Mouse (Mus musculus) heart, embryonic 15.5 days (tissue): ENCODE measurements around the gene Chpf2. TPM values are rescaled to one million over a fixed set of nuclear protein-coding genes. Genes with fewer than 3 reads are reported as not detected.

Experiments used
- ATAC-seq: fragments of 200-750 bp; cut with Nextera tagmentation; replicated peaks from 2 replicates; pipeline ENCODE4 v1.8.0; 2017; ENCODE audit warnings: low read depth, moderate TSS enrichment; ENCODE audit not compliant: insufficient number of reproducible peaks, insufficient read depth, low FRiP score
- H3K27ac ChIP-seq: fragments of 300-500 bp; sonication (generic); 2 replicates; pipeline ENCODE4 v1.5.1; 2015; ENCODE audit warnings: mild to moderate bottlenecking, inconsistent platforms
- H3K27me3 ChIP-seq: fragments of 300-500 bp; sonication (generic); 2 replicates; pipeline ENCODE4 v1.6.1; 2015; ENCODE audit warnings: inconsistent platforms
- H3K36me3 ChIP-seq: fragments of 300-500 bp; sonication (generic); 2 replicates; pipeline ENCODE4 v1.6.1; 2015; ENCODE audit warnings: mild to moderate bottlenecking, inconsistent platforms
- H3K4me1 ChIP-seq: fragments of 300-500 bp; sonication (generic); replicated peaks from 2 replicates; pipeline ENCODE4 v1.6.1; 2015; ENCODE audit warnings: inconsistent platforms
- H3K4me2 ChIP-seq: fragments of 300-500 bp; sonication (generic); 2 replicates; pipeline ENCODE4 v1.6.1; 2015; ENCODE audit warnings: inconsistent platforms, mild to moderate bottlenecking, moderate library complexity
- H3K4me3 ChIP-seq: fragments of 300-500 bp; sonication (generic); 2 replicates; pipeline ENCODE4 v1.5.1; 2015; ENCODE audit warnings: mild to moderate bottlenecking, inconsistent platforms
- H3K9ac ChIP-seq: fragments of 300-500 bp; sonication (generic); 2 replicates; pipeline ENCODE4 v1.6.1; 2015; ENCODE audit warnings: mild to moderate bottlenecking, inconsistent platforms
- H3K9me3 ChIP-seq: fragments of 300-500 bp; sonication (generic); replicated peaks from 2 replicates; pipeline ENCODE4 v1.6.1; 2016; ENCODE audit warnings: inconsistent platforms
- WGBS: fragments of 180-500 bp; shearing (Covaris S2); methylation state at CpG from one replicate; pipeline ENCODE4 v1.1.7; 2015; ENCODE audit warnings: mixed read lengths; 5-methylcytosine and 5-hydroxymethylcytosine counted together
- polyA plus RNA-seq: library from polyadenylated mRNA; unstranded; fragments of >200 nt; fragmentation: Nextera tagmentation; extraction: Ambion mirVana; gene quantifications from 2 replicates; pipeline ENCODE4 v1.2.1, GENCODE M21; 2015

The Chpf2 gene
- polyA plus RNA-seq, 1 experiment from 2014 or later, result 13.1 TPM

- peaks cover 15% of the 10 kb centered on the region; the same call in 1 of the 2 replicates for H3K27me3 ChIP-seq
- H3K27ac ChIP-seq, result no peak within 1 kb of the TSS
- WGBS, result 71% methylated on average over 2 of the region's 2 CpGs
- H3K36me3 ChIP-seq, result no peaks in the 10 kb centered on the region
- no peaks in the 10 kb centered on the region for H3K9me3 ChIP-seq
- H3K4me3 ChIP-seq, result no peak within 1 kb of the TSS
- H3K4me2 ChIP-seq, result no peak within 1 kb of the TSS
- no peak within 1 kb of the TSS for H3K9ac ChIP-seq
- H3K4me1 ChIP-seq, result 0 out of 2 replicates have a peak, but pooled peaks cover 2% of the 10 kb centered on the region
- ATAC-seq, result no peak
These were observed 29.8 kb upstream of the Chpf2 start, which contains the start of gene 4931409K22Rik for GRCm38 (mm10) chr5:24556709-24557108. TSS of gene 4931409K22Rik (minus strand) at chr5:24556809.

DNA sequence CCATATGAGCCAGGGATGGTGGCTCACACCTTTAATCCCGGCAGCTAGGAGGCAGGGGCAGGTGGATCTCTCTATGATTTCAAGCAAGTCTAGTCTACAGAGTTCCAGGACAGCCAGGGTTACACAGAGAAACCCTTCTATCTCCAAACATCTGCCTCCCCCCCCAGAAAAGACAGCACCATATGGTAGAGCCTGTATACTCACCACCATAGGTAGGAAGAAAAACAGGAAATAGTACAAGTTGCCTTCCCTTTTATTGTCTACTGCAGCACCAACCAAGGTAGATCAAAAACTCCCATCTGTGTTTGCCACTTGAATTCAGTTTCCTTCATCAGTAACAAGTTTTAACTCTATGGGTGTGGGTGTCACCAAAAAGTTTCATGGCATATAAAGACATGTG, 10.6 kb upstream of the Chpf2 start:
- Histone ChIP-seq H3K9ac (no peak overlapping the region), H3K36me3 (peaks cover 44% of the 10 kb centered on the region), H3K4me3 (peak overlapping the region; percentile 85), H3K4me1 (peaks cover 14% of the 10 kb centered on the region), H3K27me3 (no peaks in the 10 kb centered on the region), H3K4me2 (peak overlapping the region; percentile 84), H3K9me3 (no peaks in the 10 kb centered on the region), H3K27ac (no peak overlapping the region)
- WGBS, result 81% methylated on average over 1 of the region's 1 CpGs
- no peak for ATAC-seq

- H3K9ac ChIP-seq, result peak overlapping the region; percentile 78
- peak overlapping the region; percentile 82 for H3K27ac ChIP-seq
- H3K4me3 ChIP-seq, result peak overlapping the region; percentile 85
- ATAC-seq, result peak; percentile 20; the same call in 1 of the 2 replicates
- no peaks in the 10 kb centered on the region for H3K27me3 ChIP-seq
- no peaks in the 10 kb centered on the region for H3K9me3 ChIP-seq
- H3K36me3 ChIP-seq, result peaks cover 36% of the 10 kb centered on the region
- H3K4me2 ChIP-seq, result peak overlapping the region; percentile 84
- WGBS, result under 1% methylated on average over 32 of the region's 32 CpGs
- H3K4me1 ChIP-seq, result peaks cover 14% of the 10 kb centered on the region
These were observed 9.7 kb upstream of the Chpf2 start for GRCm38 (mm10) chr5:24576801-24577182.

DNA sequence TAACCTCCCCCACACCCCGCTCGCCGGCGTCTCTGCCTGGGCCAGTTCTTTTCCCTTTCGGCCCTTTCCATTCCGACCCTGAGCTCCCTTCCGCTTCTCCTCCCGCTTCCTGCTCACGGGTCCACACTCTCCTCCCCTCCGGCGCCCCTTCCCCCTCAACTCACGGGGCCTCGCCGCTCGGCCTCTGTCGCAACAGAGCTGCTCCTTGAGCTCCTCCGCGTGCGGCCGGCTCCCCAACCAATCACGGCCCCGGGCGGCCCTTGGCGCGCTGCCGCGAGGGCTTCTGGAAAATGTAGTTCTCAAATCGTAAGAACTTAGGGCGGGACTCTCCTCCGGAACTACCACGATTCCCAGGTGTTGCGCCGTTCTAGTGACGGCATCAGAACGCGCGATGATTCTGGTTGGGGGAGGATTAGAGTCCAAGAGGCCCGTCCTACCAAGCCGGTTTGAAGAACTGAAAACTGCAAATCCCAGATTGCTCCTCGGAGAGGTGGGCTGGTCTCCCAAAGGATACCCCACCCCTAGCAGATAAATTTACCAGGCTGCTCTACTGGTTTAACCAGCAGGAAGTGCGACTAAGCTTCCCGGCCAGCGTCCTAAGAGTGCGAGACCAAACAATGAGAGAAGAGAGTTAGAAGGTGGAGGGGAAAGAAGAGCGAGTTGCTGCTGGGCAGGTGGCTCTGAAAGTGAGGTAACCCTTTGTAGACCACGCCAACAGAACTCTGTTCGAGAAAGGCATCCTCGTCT, 9.2 kb upstream of the Chpf2 start, which contains the start of gene Abcf2:
Gene Abcf2 (minus strand): TSS at position 285 of the 747 bp plus-strand sequence.
- peak; percentile 97 for ATAC-seq
- peak within 1 kb of the TSS; percentile 83 for H3K27ac ChIP-seq

DNA sequence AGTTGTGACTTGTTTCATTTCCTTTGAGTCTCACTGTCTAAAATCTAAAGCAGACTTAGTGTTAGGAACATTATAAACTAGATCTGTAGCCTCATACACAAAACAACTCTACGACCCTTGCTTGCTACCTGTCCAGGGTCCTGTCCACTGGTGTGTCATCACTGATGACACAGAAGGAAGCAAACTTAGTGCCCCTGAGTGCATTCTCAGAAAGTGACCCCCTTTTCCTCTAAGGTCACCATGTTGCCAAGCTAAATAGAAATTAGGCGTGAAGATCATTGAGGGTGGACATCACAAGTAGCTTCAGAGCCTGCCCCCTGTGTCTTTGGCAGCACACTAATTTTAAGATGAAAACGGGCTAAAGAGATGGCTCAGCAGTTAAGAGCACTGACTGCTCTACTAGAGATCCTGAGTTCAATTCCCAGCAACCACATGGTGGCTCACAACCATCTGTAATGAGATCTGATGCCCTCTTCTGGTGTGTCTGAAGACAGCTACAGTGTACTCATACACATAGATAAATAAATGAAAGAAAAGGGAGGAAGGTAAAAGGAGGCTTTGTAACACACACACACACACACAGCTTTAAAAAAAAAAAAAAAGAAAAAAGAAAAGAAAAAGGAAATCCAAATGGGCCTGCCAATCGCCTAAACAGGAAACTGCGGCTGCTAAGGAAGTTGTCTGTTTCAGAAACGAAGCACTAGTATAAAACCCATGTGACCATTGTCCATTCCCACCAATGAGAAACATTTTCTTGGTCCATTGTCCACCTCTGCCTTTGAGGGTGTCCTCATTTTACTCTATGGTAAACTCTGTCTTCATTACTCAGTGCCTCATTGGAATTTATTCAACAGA, 8.2 kb upstream of the Chpf2 start:
- WGBS, result 56% methylated on average over 6 of the region's 6 CpGs
- Histone ChIP-seq H3K4me2 (peak overlapping the region; percentile 84), H3K27me3 (no peaks in the 10 kb centered on the region), H3K9me3 (no peaks in the 10 kb centered on the region), H3K4me3 (peak overlapping the region; percentile 85), H3K9ac (peak overlapping the region; percentile 40), H3K4me1 (peaks cover 14% of the 10 kb centered on the region), H3K27ac (peak overlapping the region; percentile 83), H3K36me3 (peaks cover 20% of the 10 kb centered on the region)
- ATAC-seq, result no peak

More for the DNA sequence above, 9.2 kb upstream of the Chpf2 start, which contains the start of gene Abcf2:
- no peaks in the 10 kb centered on the region for H3K9me3 ChIP-seq
- peaks cover 14% of the 10 kb centered on the region for H3K4me1 ChIP-seq
- under 1% methylated on average over 48 of the region's 48 CpGs for WGBS
- no peaks in the 10 kb centered on the region for H3K27me3 ChIP-seq
- H3K36me3 ChIP-seq, result peaks cover 30% of the 10 kb centered on the region
- H3K9ac ChIP-seq, result peak within 1 kb of the TSS; percentile 78
- H3K4me2 ChIP-seq, result peak within 1 kb of the TSS; percentile 84
- H3K4me3 ChIP-seq, result peak within 1 kb of the TSS; percentile 85

DNA sequence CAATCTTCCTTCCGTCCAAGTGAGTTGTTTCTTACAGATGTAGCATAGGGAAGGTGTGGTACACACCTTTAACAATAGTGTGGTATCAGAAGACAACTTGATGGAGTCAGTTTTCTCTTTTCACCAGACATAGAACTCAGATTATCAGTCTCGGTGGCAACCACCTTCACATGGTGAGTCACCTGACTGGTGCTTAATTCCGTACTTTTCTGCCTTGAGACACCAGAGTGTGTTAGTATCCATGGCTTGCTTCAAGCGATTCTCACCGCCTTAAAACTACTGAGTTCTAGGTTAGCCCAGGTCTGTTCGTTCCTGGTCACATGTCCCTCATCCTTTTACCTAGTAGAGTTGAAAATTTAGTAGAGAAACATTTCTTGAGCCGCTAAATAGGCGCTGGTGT, 435 bp upstream of the Chpf2 start:
- no peak overlapping the region for H3K27ac ChIP-seq

DNA sequence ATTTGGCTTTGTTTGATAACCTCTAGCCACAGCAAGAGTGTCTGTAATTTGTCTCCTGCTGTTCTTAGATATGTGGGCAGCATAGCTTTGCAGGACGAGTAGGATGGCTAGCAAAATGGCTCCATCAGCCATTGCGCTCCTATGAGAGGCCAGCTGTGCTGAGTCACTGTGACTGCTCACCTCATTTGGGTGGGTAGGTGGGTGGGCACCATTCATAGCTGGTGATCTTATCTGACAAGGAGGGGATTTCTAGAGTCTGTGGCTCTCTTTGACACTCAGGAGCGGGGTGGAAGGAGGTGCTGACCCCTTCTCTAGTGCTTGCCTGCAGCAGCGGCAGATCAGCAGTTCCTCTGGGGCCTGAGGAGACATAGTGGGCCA, 648 bp downstream of the Chpf2 start:
- no peak for ATAC-seq

More for the DNA sequence above, 435 bp upstream of the Chpf2 start:
- peaks cover 19% of the 10 kb centered on the region for H3K4me1 ChIP-seq
- WGBS, result 10% methylated on average over 8 of the region's 8 CpGs
- peaks cover 7% of the 10 kb centered on the region; the same call in 1 of the 2 replicates for H3K36me3 ChIP-seq
- H3K27me3 ChIP-seq, result no peaks in the 10 kb centered on the region
- peak overlapping the region; percentile 77 for H3K9ac ChIP-seq
- ATAC-seq, result no peak
- no peaks in the 10 kb centered on the region for H3K9me3 ChIP-seq
- peak overlapping the region; percentile 86 for H3K4me3 ChIP-seq
- H3K4me2 ChIP-seq, result peak overlapping the region; percentile 89

DNA sequence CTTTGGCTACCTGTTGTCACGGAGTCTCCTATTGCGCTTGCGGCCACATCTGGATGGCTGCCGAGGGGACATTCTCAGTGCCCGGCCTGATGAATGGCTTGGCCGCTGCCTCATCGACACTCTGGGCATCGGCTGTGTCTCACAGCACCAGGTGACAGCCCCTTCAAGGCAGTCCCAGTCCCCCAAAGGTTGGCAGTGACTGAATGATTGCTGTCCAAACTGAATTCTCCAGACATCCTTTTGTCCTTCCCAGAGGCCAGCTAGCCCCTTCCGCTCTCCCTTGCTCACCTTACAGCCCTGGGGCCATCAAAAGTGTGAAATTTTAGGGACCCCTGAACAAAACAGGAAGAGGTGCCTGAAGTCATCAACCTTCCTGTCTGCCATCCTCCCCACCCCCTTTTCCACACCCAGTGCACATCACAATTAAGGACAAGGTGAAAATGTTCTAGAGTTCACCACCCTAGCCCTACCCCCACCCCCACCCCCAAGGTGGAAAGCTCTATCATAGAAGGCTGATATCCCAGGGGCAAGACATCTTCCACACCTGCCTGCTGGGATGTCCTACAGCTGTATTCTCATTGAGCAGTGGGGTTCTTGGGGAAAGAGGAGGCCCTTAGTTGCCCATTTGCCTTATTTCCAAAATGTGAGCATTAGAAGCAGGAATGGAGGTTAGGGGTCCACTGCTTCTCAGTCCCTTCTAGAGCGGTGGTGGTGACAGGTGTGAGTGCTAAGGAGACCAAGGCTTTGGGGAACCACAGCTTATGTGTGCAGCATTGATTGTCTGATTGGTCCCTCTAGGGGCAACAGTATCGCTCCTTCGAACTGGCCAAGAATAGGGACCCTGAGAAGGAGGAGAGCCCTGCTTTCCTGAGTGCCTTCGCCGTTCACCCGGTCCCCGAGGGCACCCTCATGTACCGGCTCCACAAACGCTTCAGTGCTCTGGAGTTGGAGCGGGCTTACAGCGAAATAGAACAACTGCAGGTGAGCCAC, 3.3 kb downstream of the Chpf2 start:
- no peaks in the 10 kb centered on the region for H3K9me3 ChIP-seq
- 85% methylated on average over 20 of the region's 20 CpGs for WGBS
- peaks cover 30% of the 10 kb centered on the region for H3K4me1 ChIP-seq
- no peak overlapping the region for H3K27ac ChIP-seq
- H3K27me3 ChIP-seq, result no peaks in the 10 kb centered on the region
- H3K4me2 ChIP-seq, result no peak overlapping the region
- H3K36me3 ChIP-seq, result peaks cover 44% of the 10 kb centered on the region
- no peak for ATAC-seq
- H3K9ac ChIP-seq, result no peak overlapping the region
- H3K4me3 ChIP-seq, result no peak overlapping the region

More for the DNA sequence above, 648 bp downstream of the Chpf2 start:
- peak overlapping the region; percentile 86 for H3K4me3 ChIP-seq
- peak overlapping the region; percentile 59 for H3K27ac ChIP-seq
- H3K36me3 ChIP-seq, result peaks cover 17% of the 10 kb centered on the region
- no peaks in the 10 kb centered on the region for H3K27me3 ChIP-seq
- 12% methylated on average over 4 of the region's 4 CpGs for WGBS
- H3K9me3 ChIP-seq, result no peaks in the 10 kb centered on the region
- H3K4me1 ChIP-seq, result peaks cover 29% of the 10 kb centered on the region
- H3K9ac ChIP-seq, result peak overlapping the region; percentile 77
- peak overlapping the region; percentile 89 for H3K4me2 ChIP-seq

GRCm38 (mm10) chr5:24591268-24591721, 4.8 kb downstream of the Chpf2 start:
- H3K9ac ChIP-seq, result no peak overlapping the region
- no peaks in the 10 kb centered on the region for H3K27me3 ChIP-seq

GRCm38 (mm10) chr5:24591796-24592470, 5.4 kb downstream of the Chpf2 start:
- H3K9me3 ChIP-seq, result no peaks in the 10 kb centered on the region
- no peak overlapping the region for H3K4me3 ChIP-seq
- no peak for ATAC-seq
- H3K4me2 ChIP-seq, result peak overlapping the region; percentile 42
- no peak overlapping the region for H3K27ac ChIP-seq
- no peaks in the 10 kb centered on the region for H3K27me3 ChIP-seq
- 54% methylated on average over 24 of the region's 24 CpGs for WGBS
- H3K4me1 ChIP-seq, result peaks cover 33% of the 10 kb centered on the region
- 0 out of 2 replicates have a peak overlapping the region, but pooled peaks have one; percentile 8 for H3K9ac ChIP-seq
- peaks cover 57% of the 10 kb centered on the region for H3K36me3 ChIP-seq

More at GRCm38 (mm10) chr5:24591268-24591721, 4.8 kb downstream of the Chpf2 start:
- Histone ChIP-seq H3K4me1 (peaks cover 27% of the 10 kb centered on the region), H3K4me3 (no peak overlapping the region), H3K27ac (no peak overlapping the region), H3K9me3 (no peaks in the 10 kb centered on the region), H3K4me2 (peak overlapping the region; percentile 42), H3K36me3 (peaks cover 57% of the 10 kb centered on the region)
- whole genome bisulfite sequencing, result 30% methylated on average over 23 of the region's 23 CpGs
- ATAC-seq, result no peak
